Mouse (Mus musculus): ENCODE data around the gene Pank3. TPM values are rescaled to one million over a fixed set of nuclear protein-coding genes. Genes with fewer than 3 reads are reported as not detected.

The Pank3 gene
- 10 to 100 TPM; 56.1 to 56.6 TPM for total RNA-seq (2021)
- long read RNA-seq, experiment 1, full-length matches to known transcripts = 8 of 14 reads
- long read RNA-seq, experiment 1, partial matches to known transcripts = 0 of 14 reads
- long read RNA-seq, experiment 1, other reads (novel, unspliced or antisense) = 6 of 14 reads
- long read RNA-seq, experiment 2, full-length matches to known transcripts = 2 of 13 reads
- long read RNA-seq, experiment 2, partial matches to known transcripts = 11 of 13 reads
- long read RNA-seq, experiment 2, other reads (novel, unspliced or antisense) = 0 of 13 reads

DNA sequence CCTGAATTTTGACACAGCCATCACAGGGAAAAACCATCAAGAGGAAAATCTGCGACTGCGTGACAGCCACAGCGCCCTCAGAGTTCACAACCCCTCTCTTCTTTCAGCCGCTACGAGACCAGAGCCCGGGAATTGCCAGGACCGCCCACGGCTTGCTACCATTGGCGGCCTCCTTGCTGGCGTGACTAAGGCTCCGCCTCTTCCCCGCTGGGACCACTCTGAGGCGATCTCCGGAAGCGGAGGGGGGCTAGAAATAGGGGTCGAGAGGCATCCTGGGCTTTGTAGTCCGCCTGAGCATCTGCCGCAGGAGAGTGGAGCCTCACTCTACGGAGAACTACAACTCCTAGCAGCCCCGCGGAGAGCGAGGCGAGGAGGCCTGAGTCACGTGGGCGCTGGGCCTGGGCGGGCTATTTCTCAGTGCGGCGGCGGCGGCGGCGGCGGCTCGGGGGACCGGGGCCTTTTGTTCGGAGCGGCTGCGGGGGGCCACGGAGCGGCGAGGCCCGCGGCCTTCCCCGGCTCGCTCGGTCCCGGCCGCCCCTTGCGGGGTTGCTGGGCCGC is at the start of gene Pank3:
Gene Pank3 (plus strand): TSS at position 297 of the 558 bp plus-strand sequence.
- peak; percentile 93 to 99 for DNase-seq (ENCODE audit: low spot score in 2 of 2)

- no peak for DNase-seq (ENCODE audit: low spot score in 2 of 2)
Observed at GRCm38 (mm10) chr11:35723876-35724275, 45.4 kb upstream of the Pank3 start.

DNA sequence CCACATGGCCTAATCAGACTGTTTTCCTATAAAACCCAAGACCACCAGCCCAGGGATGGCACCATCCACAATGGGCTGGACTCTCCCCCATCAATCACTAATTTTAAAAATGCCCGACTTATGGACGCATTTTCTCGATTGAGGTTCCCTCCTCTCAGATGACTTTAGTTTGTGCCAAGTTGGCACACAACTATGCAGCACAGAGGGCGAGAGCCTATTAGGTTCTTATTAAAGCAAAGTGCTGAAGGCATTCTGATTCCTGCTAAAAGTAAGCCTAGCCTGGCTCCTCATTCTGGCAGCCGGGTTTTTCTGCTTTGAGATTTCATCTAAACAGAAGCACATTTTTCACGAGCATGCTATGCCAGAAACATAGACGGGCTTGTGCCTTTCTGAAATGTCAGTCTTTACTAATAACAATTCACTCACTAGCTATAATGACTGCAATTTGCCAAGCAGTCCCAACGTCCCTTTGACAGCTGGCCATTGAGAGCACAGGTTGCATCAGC is 42.9 kb upstream of the Pank3 start:
- peak in 1 of 2 experiments; percentile 42 for DNase-seq (ENCODE audit: low spot score in 2 of 2)

DNA sequence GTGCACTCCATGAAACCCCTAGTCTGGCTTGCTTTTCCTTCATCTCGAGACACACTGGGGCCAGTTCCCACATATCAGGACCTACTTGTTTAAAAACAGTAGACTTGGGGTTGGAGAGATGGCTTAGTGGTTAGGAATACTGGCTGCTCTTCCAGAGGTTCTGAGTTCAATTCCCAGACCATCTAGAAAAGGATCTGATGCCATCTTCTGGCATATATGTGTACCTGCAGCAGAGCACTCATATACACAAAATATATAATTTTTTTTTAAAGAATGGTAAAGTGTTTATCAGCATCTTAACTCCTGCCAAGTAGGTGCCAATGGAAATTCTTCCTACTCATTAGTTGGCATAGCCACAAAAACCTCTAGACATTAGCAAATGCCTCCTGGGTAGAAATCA is 41.1 kb upstream of the Pank3 start:
- no peak for DNase-seq (ENCODE audit: low spot score in 2 of 2)

DNA sequence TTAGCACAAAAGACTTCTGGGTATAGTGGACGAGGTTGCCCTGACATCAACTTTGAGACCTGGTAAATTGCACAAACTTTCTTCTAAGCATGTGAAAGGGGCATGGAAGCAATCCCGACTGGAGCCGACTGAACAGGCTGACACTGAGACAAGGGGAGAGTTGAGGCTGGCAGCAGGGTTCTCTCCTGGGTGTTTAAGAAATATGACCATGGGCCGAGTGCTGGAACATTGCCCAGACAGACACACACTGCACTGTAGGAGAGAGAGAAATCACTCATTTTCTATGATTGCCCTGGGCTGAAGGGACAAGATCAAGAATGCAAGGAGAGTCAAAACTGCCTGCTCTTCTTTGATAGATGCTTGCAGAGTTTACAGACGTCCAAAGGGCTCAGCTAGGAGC is 40.1 kb upstream of the Pank3 start:
- no peak for DNase-seq (ENCODE audit: low spot score in 2 of 2)

DNA sequence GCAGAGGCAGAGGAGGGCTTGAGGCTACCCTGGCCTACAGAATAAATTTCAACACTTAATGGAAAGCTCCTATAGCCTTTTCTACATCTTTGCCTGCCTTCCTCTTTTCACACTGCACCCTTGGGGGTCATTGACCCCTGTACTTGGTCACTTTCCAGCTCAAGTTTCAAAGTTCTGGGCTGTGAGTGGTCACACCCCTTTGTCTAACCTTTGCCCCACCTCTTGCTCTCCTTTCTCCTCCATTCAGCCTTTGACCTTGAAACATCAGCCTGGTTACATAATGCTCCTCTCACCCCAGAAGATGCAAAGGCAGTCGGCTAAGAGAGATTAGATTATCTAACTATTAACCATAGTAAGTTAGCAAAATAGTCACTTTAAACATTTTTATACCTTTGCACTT is 36.9 kb upstream of the Pank3 start:
- DNase-seq (ENCODE audit: low spot score in 2 of 2) = no peak

- no peak for DNase-seq (ENCODE audit: low spot score in 2 of 2)
Observed at GRCm38 (mm10) chr11:35736817-35737216, 32.5 kb upstream of the Pank3 start.

GRCm38 (mm10) chr11:35737262-35737661 is 32.0 kb upstream of the Pank3 start:
- DNase-seq (ENCODE audit: low spot score in 2 of 2) = no peak

DNA sequence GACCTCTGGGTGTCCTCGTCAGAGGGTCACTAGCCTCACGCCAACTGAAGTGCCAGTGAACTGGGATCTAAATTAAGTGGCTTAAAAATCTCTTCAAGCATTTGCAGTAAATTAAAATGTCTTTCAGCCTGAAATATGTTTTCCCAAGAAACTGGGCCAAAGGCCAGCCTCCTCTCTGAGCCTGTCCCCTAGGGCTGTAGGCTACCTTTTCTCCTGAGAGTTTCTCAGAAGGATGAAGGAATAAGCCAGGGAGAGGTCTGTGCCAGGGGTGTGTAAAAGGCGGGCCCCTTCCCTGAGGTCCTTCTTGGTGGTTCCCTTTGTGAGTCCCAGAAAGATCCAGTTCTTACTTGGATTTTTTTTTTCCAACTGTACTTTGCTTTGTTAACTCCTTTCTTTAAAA is 31.2 kb upstream of the Pank3 start:
- DNase-seq (ENCODE audit: low spot score in 2 of 2) = no peak

DNA sequence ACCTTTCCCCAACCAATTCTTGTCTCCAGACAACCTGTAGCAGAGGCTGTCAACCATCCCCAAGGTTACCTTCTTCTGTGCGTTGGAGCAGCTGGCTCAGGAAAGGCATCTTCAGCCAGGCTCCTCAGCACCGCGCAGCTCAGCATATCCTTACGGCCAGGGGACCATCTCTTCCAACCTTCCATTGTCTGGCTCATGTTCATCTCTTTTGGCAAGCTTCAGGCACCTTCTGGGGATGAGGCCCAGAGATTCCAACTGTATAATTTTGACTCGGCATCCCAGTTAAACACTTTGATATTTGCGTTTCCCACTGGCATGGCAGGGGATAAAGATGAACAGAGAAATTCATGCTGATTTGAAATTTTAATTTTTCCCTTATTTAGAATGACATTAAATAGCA is 25.7 kb upstream of the Pank3 start:
- DNase-seq (ENCODE audit: low spot score in 2 of 2) = peak in 1 of 2 experiments; percentile 21

- DNase-seq (ENCODE audit: low spot score in 2 of 2) = peak in 1 of 2 experiments; percentile 59
Observed at GRCm38 (mm10) chr11:35744571-35744970, 24.7 kb upstream of the Pank3 start.

- DNase-seq (ENCODE audit: low spot score in 2 of 2) = no peak
Observed at GRCm38 (mm10) chr11:35750578-35750977, 18.7 kb upstream of the Pank3 start.

DNA sequence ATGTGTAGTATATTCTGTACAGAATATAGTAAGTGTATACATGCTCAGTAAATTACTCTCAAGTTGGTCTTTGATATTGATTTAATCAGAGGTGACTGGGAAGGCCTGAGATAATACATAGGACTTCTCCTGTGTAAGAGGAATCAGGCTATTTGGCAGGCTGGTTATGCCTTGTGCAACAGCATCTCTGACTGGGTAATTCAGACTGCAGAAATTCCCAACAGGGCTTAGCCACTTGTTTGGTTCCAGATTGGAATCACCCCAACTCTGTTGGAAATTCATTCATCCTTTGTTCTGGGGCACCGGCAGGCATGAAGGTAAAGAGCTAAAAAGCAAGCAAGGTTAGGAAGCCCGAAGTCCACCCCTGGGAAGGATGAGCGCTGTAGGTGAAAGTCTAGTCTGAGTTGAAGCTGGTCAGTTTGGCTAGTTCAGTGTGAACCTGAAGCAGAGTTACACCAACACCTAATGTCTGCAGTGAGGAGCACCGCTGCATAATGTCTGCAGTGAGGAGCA is 14.3 kb upstream of the Pank3 start:
- DNase-seq (ENCODE audit: low spot score in 2 of 2) = no peak

DNA sequence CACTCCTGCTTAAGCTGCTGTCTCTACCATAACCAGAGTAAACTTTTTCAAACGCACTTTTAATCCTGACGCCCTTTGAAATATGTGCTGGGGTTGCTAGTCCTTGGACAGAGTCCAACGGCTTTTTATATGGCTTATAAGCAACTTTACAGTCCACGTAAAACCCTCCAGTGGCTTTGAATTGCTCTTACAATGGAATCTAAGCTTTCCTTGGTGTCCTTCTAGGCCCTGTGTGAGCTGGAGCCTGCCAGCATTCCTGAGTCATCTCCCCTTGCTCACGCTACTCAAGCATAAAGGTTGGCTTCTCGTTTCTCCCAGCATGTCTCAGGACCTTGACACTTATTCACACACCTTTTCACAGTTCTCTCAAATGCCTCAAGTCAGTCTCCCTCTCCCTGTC is 13.7 kb upstream of the Pank3 start:
- DNase-seq (ENCODE audit: low spot score in 2 of 2) = no peak

DNA sequence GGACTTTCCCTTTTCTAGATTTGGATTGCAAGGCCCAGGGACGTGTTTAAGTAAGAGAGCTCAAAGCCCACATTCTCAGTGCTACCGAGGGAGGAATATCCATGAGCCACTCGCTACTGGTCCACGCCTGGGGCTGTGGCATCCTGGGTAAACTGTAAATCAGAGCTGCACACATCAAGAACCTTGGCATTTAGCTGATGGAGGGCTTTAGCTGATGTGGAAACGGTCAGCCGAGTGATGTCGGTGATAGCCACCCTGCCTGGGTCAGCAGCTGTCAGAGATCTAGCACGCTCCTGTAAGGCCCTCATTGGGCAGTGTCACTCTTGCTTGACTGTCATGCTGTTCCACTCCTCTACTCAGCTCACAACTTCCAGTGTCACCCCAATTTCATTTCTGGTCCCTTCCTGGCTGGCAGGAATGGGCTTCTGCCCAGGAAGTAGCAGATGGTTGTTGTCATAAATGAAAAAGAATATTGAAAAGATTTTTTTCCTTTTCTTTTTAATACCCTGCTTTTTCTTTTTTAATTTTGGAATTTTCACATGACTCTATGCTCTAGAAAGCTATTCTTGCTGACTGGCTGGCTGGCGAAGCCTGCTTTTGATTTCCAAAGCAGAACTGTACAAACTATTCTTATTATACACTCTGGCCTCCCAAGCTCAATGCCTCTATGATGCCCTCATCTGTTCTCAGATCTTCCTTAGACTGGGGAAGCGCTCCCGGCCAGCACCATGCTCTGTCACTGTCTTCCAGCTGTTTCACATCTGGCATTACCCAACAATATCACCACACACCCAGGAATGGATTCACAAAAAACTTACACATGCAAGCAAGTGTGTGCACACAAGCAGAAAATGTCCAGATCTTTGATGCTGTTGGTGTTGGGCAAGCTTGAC is 12.6 kb upstream of the Pank3 start:
- DNase-seq (ENCODE audit: low spot score in 2 of 2) = no peak

DNA sequence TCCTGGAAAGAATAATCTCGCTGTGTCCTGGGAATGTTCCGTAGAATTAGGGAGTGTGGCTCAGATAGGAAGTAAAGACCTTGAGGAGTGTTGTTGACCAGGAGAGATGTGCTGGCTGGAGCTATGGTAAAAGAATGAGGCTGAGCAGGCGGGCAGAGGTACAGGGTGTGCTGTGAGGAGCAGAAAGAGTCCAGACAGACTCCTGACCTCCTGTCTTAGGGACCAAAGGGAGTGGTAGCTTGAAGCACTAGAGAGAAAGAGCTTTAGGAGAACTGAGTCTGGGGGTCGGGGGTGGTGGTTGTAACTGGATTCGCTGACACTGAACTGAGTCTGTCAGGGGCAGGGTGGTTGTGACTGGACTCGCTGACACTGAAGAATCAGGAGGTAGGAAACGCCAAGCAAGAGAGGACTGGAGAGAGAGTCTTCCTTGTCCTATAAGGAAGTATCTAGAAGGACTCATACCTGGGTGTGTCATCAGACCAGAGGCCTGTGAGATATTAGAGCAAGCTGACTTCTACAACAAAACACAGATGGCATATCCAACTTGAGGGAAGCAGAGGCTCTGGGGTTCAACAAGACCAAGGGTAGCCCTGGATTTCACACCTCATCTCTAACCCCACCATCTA is 9.2 kb upstream of the Pank3 start:
- DNase-seq (ENCODE audit: low spot score in 2 of 2) = no peak

- no peak for DNase-seq (ENCODE audit: low spot score in 2 of 2)
Observed at GRCm38 (mm10) chr11:35760627-35761003, 8.7 kb upstream of the Pank3 start.

DNA sequence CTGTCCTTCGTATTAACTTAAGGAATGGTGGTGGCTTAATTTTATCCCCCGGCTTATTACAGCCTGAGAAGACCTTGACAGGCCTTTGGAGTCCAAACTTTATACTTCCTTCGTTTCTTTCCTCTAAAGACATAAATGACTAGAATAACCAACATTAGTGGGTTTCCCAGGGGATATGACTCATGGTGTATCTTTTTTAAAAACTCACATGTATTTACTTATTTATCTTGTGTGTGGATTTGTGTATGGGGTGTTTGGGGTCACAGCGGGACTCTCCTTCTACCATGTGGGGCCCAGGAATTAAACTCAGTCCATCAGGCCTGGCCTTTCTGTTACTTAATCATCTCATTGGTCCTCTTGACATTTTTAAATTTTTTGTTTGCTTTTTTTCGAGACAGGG is 2.4 kb upstream of the Pank3 start:
- DNase-seq (ENCODE audit: low spot score in 2 of 2) = no peak

GRCm38 (mm10) chr11:35769746-35770437 is 608 bp downstream of the Pank3 start:
- peak; percentile 72 to 83 for DNase-seq (ENCODE audit: low spot score in 2 of 2)

DNA sequence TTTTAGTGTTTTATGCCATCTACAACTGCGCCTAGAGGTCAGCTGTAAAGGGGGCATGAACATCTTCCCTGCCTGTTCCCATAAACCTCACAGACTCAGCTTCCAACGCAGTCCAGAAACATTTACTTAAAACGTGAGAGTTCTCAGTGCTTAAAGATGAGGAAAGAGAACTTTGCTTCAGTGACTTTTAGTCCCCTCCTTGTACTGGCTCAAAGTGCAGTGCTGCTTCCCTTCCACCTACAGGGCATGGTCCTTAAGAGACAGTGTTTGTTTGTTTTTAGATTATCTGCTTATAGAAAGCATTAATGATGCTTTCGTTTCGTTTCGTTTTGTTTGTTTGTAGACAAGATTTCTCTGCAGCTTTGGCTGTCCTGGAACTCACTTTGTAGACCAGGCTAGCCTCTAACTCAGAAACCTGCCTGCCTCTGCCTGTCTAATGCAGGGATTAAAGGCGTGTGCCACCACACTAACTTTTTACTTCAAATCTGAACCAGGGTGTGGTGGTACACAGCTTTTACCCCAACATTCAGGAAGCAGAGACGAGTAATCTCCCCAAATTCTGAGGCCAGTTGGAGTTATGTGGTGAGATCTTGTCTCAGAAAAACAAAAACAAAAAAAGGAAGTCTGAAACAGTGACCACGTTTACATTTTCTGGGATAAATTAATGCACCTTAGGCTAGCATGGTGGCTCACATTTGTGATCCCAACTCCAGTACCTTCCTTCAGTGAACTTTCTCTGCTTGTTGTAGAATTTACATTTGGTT is 1.6 kb downstream of the Pank3 start:
- no peak for DNase-seq (ENCODE audit: low spot score in 2 of 2)
